Mouse (Mus musculus) liver, postnatal 0 days (tissue): ENCODE results near the gene Olfr215. TPM values are rescaled to one million over a fixed set of nuclear protein-coding genes. Genes with fewer than 3 reads are reported as not detected.
"Not testable (repeated sequence)": the region's sequence is repeated elsewhere in the genome, so short reads cannot be mapped to it uniquely, and the experiment has no call there.

Experiments
- ATAC-seq: fragments of 200-750 bp; cut with Nextera tagmentation; 2 replicates; pipeline ENCODE4 v1.8.0; 2017; ENCODE audit warnings: mild to moderate bottlenecking, moderate library complexity
- DNase-seq: peaks from one replicate; pipeline ENCODE4 v3.0.0-alpha.2; 2016
- H3K27ac ChIP-seq: fragments of 300-500 bp; sonication (generic); 2 replicates; pipeline ENCODE4 v1.5.1; 2014; ENCODE audit warnings: antibody characterized with exemption, moderate library complexity, mild to moderate bottlenecking, low read depth
- H3K27me3 ChIP-seq: fragments of 300-500 bp; sonication (generic); 2 replicates; pipeline ENCODE4 v1.6.1; 2014; ENCODE audit warnings: low read length, control low read depth, mixed read lengths; ENCODE audit not compliant: insufficient read depth
- H3K36me3 ChIP-seq: fragments of 300-500 bp; sonication (generic); replicated peaks from 2 replicates; pipeline ENCODE4 v1.6.1; 2014; ENCODE audit warnings: mild to moderate bottlenecking, control low read depth, low read length, moderate library complexity, mixed read lengths; ENCODE audit not compliant: insufficient read depth
- H3K4me1 ChIP-seq: fragments of 300-500 bp; sonication (generic); 2 replicates; pipeline ENCODE4 v1.6.1; 2014; ENCODE audit warnings: antibody characterized with exemption, mild to moderate bottlenecking, control low read depth; ENCODE audit not compliant: insufficient read depth
- H3K4me2 ChIP-seq: fragments of 300-500 bp; sonication (generic); 2 replicates; pipeline ENCODE4 v1.6.1; 2014; ENCODE audit warnings: low read depth, mild to moderate bottlenecking, low read length, moderate library complexity, mixed read lengths
- H3K4me3 ChIP-seq: fragments of 300-500 bp; sonication (generic); 2 replicates; pipeline ENCODE4 v1.5.1; 2014; ENCODE audit warnings: low read depth, low read length
- H3K9ac ChIP-seq: fragments of 300-500 bp; sonication (generic); replicated peaks from 2 replicates; pipeline ENCODE4 v1.6.1; 2014; ENCODE audit warnings: mild to moderate bottlenecking, moderate library complexity
- H3K9me3 ChIP-seq: fragments of 300-500 bp; sonication (generic); 2 replicates; pipeline ENCODE4 v1.6.1; 2016; ENCODE audit warnings: mild to moderate bottlenecking, control low read depth, low read length, mixed read lengths
- CTCF ChIP-seq: sonication (generic); IDR thresholded peaks from 2 replicates; pipeline ENCODE4 v1.5.1; 2016; ENCODE audit warnings: antibody characterized with exemption, low read depth
- EP300 ChIP-seq: IDR thresholded peaks from 2 replicates; pipeline ENCODE4 v1.6.1; 2016; ENCODE audit warnings: antibody characterized with exemption, low read depth, mild to moderate bottlenecking
- WGBS: fragments of 180-500 bp; shearing (Covaris S2); extraction: QIAGEN DNeasy Blood & Tissue Kit; methylation state at CpG from one replicate; pipeline ENCODE4 v1.1.7; 2014; ENCODE audit not compliant: insufficient replicate concordance; 5-methylcytosine and 5-hydroxymethylcytosine counted together
- polyA plus RNA-seq: library from polyadenylated mRNA; unstranded; fragments of >200 nt; fragmentation: Nextera tagmentation; extraction: Ambion mirVana; gene quantifications from 2 replicates; pipeline ENCODE4 v1.2.1, GENCODE M21; 2015

Olfr215 gene
- polyA plus RNA-seq, 1 experiment from 2014 or later = not detected

GRCm38 (mm10) chr6:116621318-116622023, 37.5 kb upstream of the Olfr215 start:
- Histone ChIP-seq H3K4me3 (no peak overlapping the region), H3K4me2 (no peak overlapping the region), H3K4me1 (peaks cover 8% of the 10 kb centered on the region; the same call in 1 of the 2 replicates), H3K9ac (no peak overlapping the region), H3K27me3 (no peaks in the 10 kb centered on the region), H3K9me3 (no peaks in the 10 kb centered on the region), H3K36me3 (peaks cover 3% of the 10 kb centered on the region), H3K27ac (no peak overlapping the region)
- DNase-seq (no peak), ATAC-seq (peak; percentile 56; the same call in 1 of the 2 replicates)
- WGBS = 38% methylated on average over 8 of the region's 8 CpGs
- TF ChIP-seq CTCF = no peak
- no peak for TF ChIP-seq EP300

GRCm38 (mm10) chr6:116618073-116618472, 34.1 kb upstream of the Olfr215 start:
- no peaks in the 10 kb centered on the region for H3K9me3 ChIP-seq
- ATAC-seq (no peak), DNase-seq (no peak)
- TF ChIP-seq EP300 = no peak
- peak; percentile 19; the same call in 1 of the 2 replicates for TF ChIP-seq CTCF
- no peaks in the 10 kb centered on the region for H3K27me3 ChIP-seq
- no peak overlapping the region for H3K4me3 ChIP-seq
- no peaks in the 10 kb centered on the region for H3K36me3 ChIP-seq
- H3K9ac ChIP-seq = no peak overlapping the region
- H3K4me1 ChIP-seq = peaks cover 8% of the 10 kb centered on the region; the same call in 1 of the 2 replicates
- H3K27ac ChIP-seq = no peak overlapping the region
- H3K4me2 ChIP-seq = no peak overlapping the region

GRCm38 (mm10) chr6:116615719-116616118, 31.7 kb upstream of the Olfr215 start:
- H3K27me3 ChIP-seq = no peaks in the 10 kb centered on the region
- no peak for ATAC-seq
- no peak for TF ChIP-seq EP300
- TF ChIP-seq CTCF = no peak
- H3K9ac ChIP-seq = no peak overlapping the region
- H3K36me3 ChIP-seq = no peaks in the 10 kb centered on the region
- no peaks in the 10 kb centered on the region for H3K9me3 ChIP-seq
- H3K4me2 ChIP-seq = no peak overlapping the region
- H3K4me1 ChIP-seq = no peaks in the 10 kb centered on the region
- DNase-seq = no peak
- no peak overlapping the region for H3K4me3 ChIP-seq
- 92% methylated on average over 2 of the region's 2 CpGs for WGBS
- no peak overlapping the region for H3K27ac ChIP-seq

GRCm38 (mm10) chr6:116607230-116607629, 23.2 kb upstream of the Olfr215 start:
- 46% methylated on average over 4 of the region's 4 CpGs for WGBS
- Histone ChIP-seq H3K9me3 (no peaks in the 10 kb centered on the region), H3K27me3 (no peaks in the 10 kb centered on the region), H3K9ac (no peak overlapping the region), H3K36me3 (no peaks in the 10 kb centered on the region), H3K4me3 (no peak overlapping the region), H3K4me2 (no peak overlapping the region), H3K4me1 (no peaks in the 10 kb centered on the region), H3K27ac (no peak overlapping the region)
- ATAC-seq (no peak), DNase-seq (no peak)
- TF ChIP-seq EP300 (no peak), CTCF (peak; percentile 23)

GRCm38 (mm10) chr6:116600969-116601368, 17.0 kb upstream of the Olfr215 start:
- not testable (repeated sequence) for H3K27me3 ChIP-seq, H3K4me3 ChIP-seq, H3K27ac ChIP-seq, H3K4me2 ChIP-seq, H3K9me3 ChIP-seq, ATAC-seq, H3K36me3 ChIP-seq, H3K9ac ChIP-seq, H3K4me1 ChIP-seq, DNase-seq

- 0 out of 2 replicates have a peak, but pooled peaks cover 2% of the 10 kb centered on the region for H3K27me3 ChIP-seq
- H3K36me3 ChIP-seq = no peaks in the 10 kb centered on the region
- no peak for ATAC-seq
- no peaks in the 10 kb centered on the region for H3K9me3 ChIP-seq
- peak; percentile 25 for DNase-seq
- H3K4me3 ChIP-seq = no peak overlapping the region
- no peak overlapping the region for H3K9ac ChIP-seq
- WGBS = 27% methylated on average over 3 of the region's 3 CpGs
- no peak overlapping the region for H3K4me2 ChIP-seq
- no peak overlapping the region for H3K27ac ChIP-seq
- no peaks in the 10 kb centered on the region for H3K4me1 ChIP-seq
- TF ChIP-seq CTCF = peak; percentile 78
- TF ChIP-seq EP300 = no peak
These were observed 14.2 kb downstream of the Olfr215 start for GRCm38 (mm10) chr6:116569834-116570233.
